Mouse (Mus musculus): Measurements from ENCODE around the gene Fry. TPM values are rescaled to one million over a fixed set of nuclear protein-coding genes. Genes with fewer than 3 reads are reported as not detected.

The Fry gene
- polyA plus RNA-seq, 1 experiment from 2014 or later: 15.2 TPM

GRCm38 (mm10) chr5:150347845-150348244 is 229.4 kb downstream of the Fry start:
- Histone ChIP-seq H3K9me3 (ENCODE audit: control insufficient read depth, low read depth, low read length) (peaks cover 4% of the 10 kb centered on the region; the same call in 1 of the 2 replicates), H3K9ac (replicated peaks; ENCODE audit: low read depth, low read length) (no peak overlapping the region), H3K27me3 (ENCODE audit: control insufficient read depth, insufficient read depth, low read length) (no peaks in the 10 kb centered on the region), H3K27ac (ENCODE audit: low read length) (no peak overlapping the region), H3K4me2 (replicated peaks; ENCODE audit: low read depth, low read length) (no peak overlapping the region), H3K4me3 (ENCODE audit: low read depth, low read length) (no peak overlapping the region), H3K36me3 (ENCODE audit: control insufficient read depth, insufficient read depth, low read length) (no peaks in the 10 kb centered on the region), H3K4me1 (ENCODE audit: control insufficient read depth, insufficient read depth, low read length) (no peaks in the 10 kb centered on the region)
- WGBS: 89% methylated on average over 2 of the region's 2 CpGs
- no peak for ATAC-seq (ENCODE audit: insufficient number of reproducible peaks, insufficient read depth, low FRiP score, low read depth)

GRCm38 (mm10) chr5:150348302-150348701 is 229.9 kb downstream of the Fry start:
- Histone ChIP-seq H3K4me1 (ENCODE audit: control insufficient read depth, insufficient read depth, low read length) (no peaks in the 10 kb centered on the region), H3K9ac (replicated peaks; ENCODE audit: low read depth, low read length) (no peak overlapping the region), H3K27me3 (ENCODE audit: control insufficient read depth, insufficient read depth, low read length) (no peaks in the 10 kb centered on the region), H3K27ac (ENCODE audit: low read length) (no peak overlapping the region), H3K9me3 (ENCODE audit: control insufficient read depth, low read depth, low read length) (peaks cover 4% of the 10 kb centered on the region; the same call in 1 of the 2 replicates), H3K36me3 (ENCODE audit: control insufficient read depth, insufficient read depth, low read length) (no peaks in the 10 kb centered on the region), H3K4me2 (replicated peaks; ENCODE audit: low read depth, low read length) (no peak overlapping the region), H3K4me3 (ENCODE audit: low read depth, low read length) (no peak overlapping the region)
- WGBS: no CpG with 5 or more reads among the region's 1 CpGs
- no peak for ATAC-seq (ENCODE audit: insufficient number of reproducible peaks, insufficient read depth, low FRiP score, low read depth)

- H3K9ac ChIP-seq (replicated peaks; ENCODE audit: low read depth, low read length): no peak overlapping the region
- no peaks in the 10 kb centered on the region for H3K27me3 ChIP-seq (ENCODE audit: control insufficient read depth, insufficient read depth, low read length)
- H3K4me3 ChIP-seq (ENCODE audit: low read depth, low read length): no peak overlapping the region
- ATAC-seq (ENCODE audit: insufficient number of reproducible peaks, insufficient read depth, low FRiP score, low read depth): no peak
- H3K4me2 ChIP-seq (replicated peaks; ENCODE audit: low read depth, low read length): no peak overlapping the region
- WGBS: 81% methylated on average over 2 of the region's 2 CpGs
- no peak overlapping the region for H3K27ac ChIP-seq (ENCODE audit: low read length)
- H3K9me3 ChIP-seq (ENCODE audit: control insufficient read depth, low read depth, low read length): peaks cover 4% of the 10 kb centered on the region; the same call in 1 of the 2 replicates
- no peaks in the 10 kb centered on the region for H3K36me3 ChIP-seq (ENCODE audit: control insufficient read depth, insufficient read depth, low read length)
- no peaks in the 10 kb centered on the region for H3K4me1 ChIP-seq (ENCODE audit: control insufficient read depth, insufficient read depth, low read length)
Measured at GRCm38 (mm10) chr5:150351191-150351590, 232.7 kb downstream of the Fry start.

- no peak for ATAC-seq (ENCODE audit: insufficient number of reproducible peaks, insufficient read depth, low FRiP score, low read depth)
- no peaks in the 10 kb centered on the region for H3K36me3 ChIP-seq (ENCODE audit: control insufficient read depth, insufficient read depth, low read length)
- 70% methylated on average over 14 of the region's 14 CpGs for WGBS
- H3K9ac ChIP-seq (replicated peaks; ENCODE audit: low read depth, low read length): no peak overlapping the region
- H3K4me3 ChIP-seq (ENCODE audit: low read depth, low read length): no peak overlapping the region
- no peak overlapping the region for H3K27ac ChIP-seq (ENCODE audit: low read length)
- peaks cover 3% of the 10 kb centered on the region; the same call in 1 of the 2 replicates for H3K4me1 ChIP-seq (ENCODE audit: control insufficient read depth, insufficient read depth, low read length)
- H3K27me3 ChIP-seq (ENCODE audit: control insufficient read depth, insufficient read depth, low read length): no peaks in the 10 kb centered on the region
- H3K4me2 ChIP-seq (replicated peaks; ENCODE audit: low read depth, low read length): no peak overlapping the region
- H3K9me3 ChIP-seq (ENCODE audit: control insufficient read depth, low read depth, low read length): no peaks in the 10 kb centered on the region
Measured at GRCm38 (mm10) chr5:150358671-150359070, 240.2 kb downstream of the Fry start.

GRCm38 (mm10) chr5:150362241-150362640 is 243.8 kb downstream of the Fry start:
- Histone ChIP-seq H3K4me2 (replicated peaks; ENCODE audit: low read depth, low read length) (no peak overlapping the region), H3K4me1 (ENCODE audit: control insufficient read depth, insufficient read depth, low read length) (peaks cover 3% of the 10 kb centered on the region; the same call in 1 of the 2 replicates), H3K9me3 (ENCODE audit: control insufficient read depth, low read depth, low read length) (0 out of 2 replicates have a peak, but pooled peaks cover 3% of the 10 kb centered on the region), H3K9ac (replicated peaks; ENCODE audit: low read depth, low read length) (no peak overlapping the region), H3K27ac (ENCODE audit: low read length) (no peak overlapping the region), H3K27me3 (ENCODE audit: control insufficient read depth, insufficient read depth, low read length) (no peaks in the 10 kb centered on the region), H3K4me3 (ENCODE audit: low read depth, low read length) (no peak overlapping the region), H3K36me3 (ENCODE audit: control insufficient read depth, insufficient read depth, low read length) (no peaks in the 10 kb centered on the region; the same call in 1 of the 2 replicates)
- 88% methylated on average over 6 of the region's 6 CpGs for WGBS
- no peak for ATAC-seq (ENCODE audit: insufficient number of reproducible peaks, insufficient read depth, low FRiP score, low read depth)

GRCm38 (mm10) chr5:150364621-150365020 is 246.2 kb downstream of the Fry start:
- no peaks in the 10 kb centered on the region for H3K27me3 ChIP-seq (ENCODE audit: control insufficient read depth, insufficient read depth, low read length)
- H3K36me3 ChIP-seq (ENCODE audit: control insufficient read depth, insufficient read depth, low read length): no peaks in the 10 kb centered on the region; the same call in 1 of the 2 replicates
- H3K9me3 ChIP-seq (ENCODE audit: control insufficient read depth, low read depth, low read length): 0 out of 2 replicates have a peak, but pooled peaks cover 3% of the 10 kb centered on the region
- H3K9ac ChIP-seq (replicated peaks; ENCODE audit: low read depth, low read length): no peak overlapping the region
- WGBS: 79% methylated on average over 3 of the region's 3 CpGs
- H3K4me2 ChIP-seq (replicated peaks; ENCODE audit: low read depth, low read length): no peak overlapping the region
- H3K4me3 ChIP-seq (ENCODE audit: low read depth, low read length): no peak overlapping the region
- H3K27ac ChIP-seq (ENCODE audit: low read length): no peak overlapping the region
- ATAC-seq (ENCODE audit: insufficient number of reproducible peaks, insufficient read depth, low FRiP score, low read depth): no peak
- peaks cover 1% of the 10 kb centered on the region; the same call in 1 of the 2 replicates for H3K4me1 ChIP-seq (ENCODE audit: control insufficient read depth, insufficient read depth, low read length)

- no peaks in the 10 kb centered on the region for H3K4me1 ChIP-seq (ENCODE audit: control insufficient read depth, insufficient read depth, low read length)
- no peak for ATAC-seq (ENCODE audit: insufficient number of reproducible peaks, insufficient read depth, low FRiP score, low read depth)
- H3K27ac ChIP-seq (ENCODE audit: low read length): no peak overlapping the region
- H3K9me3 ChIP-seq (ENCODE audit: control insufficient read depth, low read depth, low read length): 0 out of 2 replicates have a peak, but pooled peaks cover 3% of the 10 kb centered on the region
- no peak overlapping the region for H3K9ac ChIP-seq (replicated peaks; ENCODE audit: low read depth, low read length)
- H3K4me2 ChIP-seq (replicated peaks; ENCODE audit: low read depth, low read length): no peak overlapping the region
- no peak overlapping the region for H3K4me3 ChIP-seq (ENCODE audit: low read depth, low read length)
- 81% methylated on average over 4 of the region's 4 CpGs for WGBS
- no peaks in the 10 kb centered on the region for H3K27me3 ChIP-seq (ENCODE audit: control insufficient read depth, insufficient read depth, low read length)
- no peaks in the 10 kb centered on the region; the same call in 1 of the 2 replicates for H3K36me3 ChIP-seq (ENCODE audit: control insufficient read depth, insufficient read depth, low read length)
Measured at GRCm38 (mm10) chr5:150367027-150367426, 248.6 kb downstream of the Fry start.

GRCm38 (mm10) chr5:150370291-150370690 is 251.8 kb downstream of the Fry start:
- Histone ChIP-seq H3K4me2 (replicated peaks; ENCODE audit: low read depth, low read length) (no peak overlapping the region), H3K9ac (replicated peaks; ENCODE audit: low read depth, low read length) (no peak overlapping the region), H3K4me1 (ENCODE audit: control insufficient read depth, insufficient read depth, low read length) (no peaks in the 10 kb centered on the region), H3K9me3 (ENCODE audit: control insufficient read depth, low read depth, low read length) (0 out of 2 replicates have a peak, but pooled peaks cover 3% of the 10 kb centered on the region), H3K27me3 (ENCODE audit: control insufficient read depth, insufficient read depth, low read length) (no peaks in the 10 kb centered on the region), H3K27ac (ENCODE audit: low read length) (no peak overlapping the region), H3K4me3 (ENCODE audit: low read depth, low read length) (no peak overlapping the region), H3K36me3 (ENCODE audit: control insufficient read depth, insufficient read depth, low read length) (no peaks in the 10 kb centered on the region)
- WGBS: 58% methylated on average over 6 of the region's 6 CpGs
- ATAC-seq (ENCODE audit: insufficient number of reproducible peaks, insufficient read depth, low FRiP score, low read depth): no peak

- no peak for ATAC-seq (ENCODE audit: insufficient number of reproducible peaks, insufficient read depth, low FRiP score, low read depth)
- Histone ChIP-seq H3K9me3 (ENCODE audit: control insufficient read depth, low read depth, low read length) (0 out of 2 replicates have a peak, but pooled peaks cover 3% of the 10 kb centered on the region), H3K36me3 (ENCODE audit: control insufficient read depth, insufficient read depth, low read length) (no peaks in the 10 kb centered on the region), H3K9ac (replicated peaks; ENCODE audit: low read depth, low read length) (no peak overlapping the region), H3K4me2 (replicated peaks; ENCODE audit: low read depth, low read length) (no peak overlapping the region), H3K4me3 (ENCODE audit: low read depth, low read length) (no peak overlapping the region), H3K27me3 (ENCODE audit: control insufficient read depth, insufficient read depth, low read length) (no peaks in the 10 kb centered on the region), H3K4me1 (ENCODE audit: control insufficient read depth, insufficient read depth, low read length) (no peaks in the 10 kb centered on the region), H3K27ac (ENCODE audit: low read length) (no peak overlapping the region)
Measured at GRCm38 (mm10) chr5:150370895-150371294, 252.4 kb downstream of the Fry start.

Data from stomach, embryonic 14.5 days (tissue).